Mouse (Mus musculus) bone marrow macrophage, adult 2 months (primary cell): ENCODE data around the gene Clcn3. TPM values are rescaled to one million over a fixed set of nuclear protein-coding genes. Genes with fewer than 3 reads are reported as not detected.
"Not testable (repeated sequence)": the region's sequence is repeated elsewhere in the genome, so short reads cannot be mapped to it uniquely, and the experiment has no call there.

Experiments used
- H3K27ac ChIP-seq: 2 replicates; pipeline ENCODE4 v1.5.1; 2012; ENCODE audit warnings: low read depth, low read length; ENCODE audit not compliant: insufficient read depth
- H3K4me1 ChIP-seq: 2 replicates; pipeline ENCODE4 v1.6.1; 2012; ENCODE audit warnings: low read length; ENCODE audit not compliant: control insufficient read depth, insufficient read depth
- H3K4me3 ChIP-seq: 2 replicates; pipeline ENCODE4 v1.5.1; 2012; ENCODE audit warnings: mild to moderate bottlenecking, low read length, moderate library complexity; ENCODE audit not compliant: insufficient read depth
- CTCF ChIP-seq: IDR thresholded peaks from 2 replicates; pipeline ENCODE4 v1.5.1; 2012; ENCODE audit warnings: low read depth, mild to moderate bottlenecking, low read length, moderate library complexity
- POLR2A ChIP-seq: IDR thresholded peaks from 2 replicates; pipeline ENCODE4 v1.6.1; 2012; ENCODE audit warnings: mild to moderate bottlenecking, low read depth, low read length, borderline replicate concordance
- polyA plus RNA-seq: library from polyadenylated mRNA; stranded (reverse); fragments of >200 nt; gene quantifications from 2 replicates; pipeline ENCODE4 v1.2.4, GENCODE M21; 2012; ENCODE audit not compliant: missing spikeins, insufficient read depth, insufficient read length

Gene Clcn3
- polyA plus RNA-seq, result 27.7 and 27.8 TPM in 2 replicates

DNA sequence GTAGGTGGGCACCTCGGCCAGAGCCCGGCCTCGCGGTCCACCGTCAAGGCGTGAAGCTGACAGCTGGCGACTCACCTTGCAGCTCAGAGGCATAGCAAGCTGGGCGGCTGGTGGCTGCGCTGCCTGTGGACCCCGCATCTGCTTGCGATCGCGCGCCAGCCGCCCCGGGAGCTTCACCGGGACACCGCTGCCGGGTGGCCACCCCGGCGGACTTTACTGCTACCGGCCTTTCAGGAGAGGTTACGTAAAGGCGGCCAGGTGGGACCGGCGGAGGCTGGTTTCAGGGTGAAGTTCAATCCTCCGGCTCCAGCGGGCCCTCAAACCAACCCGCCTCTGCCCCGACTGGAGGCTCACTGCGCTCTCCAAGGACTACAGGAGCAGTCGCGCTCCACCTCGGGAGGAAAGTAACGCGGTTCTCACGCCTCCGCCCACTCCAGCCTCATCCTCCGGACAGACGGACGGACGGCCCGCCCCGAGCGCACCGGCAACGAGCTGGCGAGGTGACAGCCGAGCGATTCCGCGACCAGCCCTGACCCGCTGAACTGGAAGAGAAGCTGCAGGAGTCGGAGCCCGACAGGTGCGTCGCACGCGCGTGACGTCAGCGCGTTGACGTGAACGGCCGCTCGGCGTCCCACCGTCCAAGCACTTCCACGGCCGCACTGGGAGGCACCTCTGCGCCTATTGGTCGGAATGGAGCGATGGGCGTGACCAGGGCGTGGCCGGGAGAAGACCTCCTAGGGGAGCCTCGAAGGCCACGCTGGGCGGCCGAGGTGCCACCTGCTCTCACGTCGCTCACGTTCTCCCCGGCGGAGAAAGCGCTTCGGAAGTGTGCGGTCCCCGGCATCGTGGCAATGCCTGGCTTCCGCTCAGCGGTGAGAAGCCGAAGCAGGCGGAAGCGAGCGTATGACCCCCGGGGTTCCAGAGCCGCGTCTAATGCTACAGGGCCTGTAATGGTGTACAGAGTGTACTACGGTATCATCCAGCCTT lies at the start of gene Clcn3:
TSS of gene Clcn3 (minus strand) at position 600 of the 987 bp plus-strand sequence.
- Histone ChIP-seq H3K27ac (peak within 1 kb of the TSS; percentile 63), H3K4me1 (peaks cover 12% of the 10 kb centered on the region), H3K4me3 (peak within 1 kb of the TSS; percentile 82)
- TF ChIP-seq CTCF (no peak), POLR2A (no peak)

DNA sequence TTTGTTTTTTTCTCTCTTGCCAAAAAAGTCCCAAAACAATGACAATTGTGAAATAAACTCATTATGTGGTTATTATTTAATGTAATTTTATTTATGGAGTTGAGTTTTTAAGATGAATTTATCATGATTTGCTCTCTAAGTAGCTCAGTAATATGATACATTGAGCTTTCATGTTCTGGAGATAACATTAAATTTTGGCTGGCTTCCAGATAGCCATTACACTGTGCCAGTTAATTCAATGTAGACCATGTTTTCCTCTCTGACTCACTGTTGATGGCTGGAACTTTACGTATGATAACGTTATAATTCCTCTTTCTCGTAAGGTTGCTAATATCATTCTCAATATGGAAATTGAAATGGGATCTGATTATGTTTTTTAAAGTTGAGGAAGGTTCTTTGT lies 13.4 kb upstream of the Clcn3 start:
- TF ChIP-seq CTCF (no peak), POLR2A (no peak)

GRCm38 (mm10) chr8:60993639-60993986 lies 10.5 kb upstream of the Clcn3 start:
- H3K4me3 ChIP-seq, result peak overlapping the region; percentile 96
- H3K4me1 ChIP-seq, result peaks cover 5% of the 10 kb centered on the region
- H3K27ac ChIP-seq, result peak overlapping the region; percentile 56; the same call in 1 of the 2 replicates
- TF ChIP-seq CTCF (no peak), POLR2A (no peak)

More for the DNA sequence above, 13.4 kb upstream of the Clcn3 start:
- Histone ChIP-seq H3K4me1 (peaks cover 5% of the 10 kb centered on the region), H3K27ac (no peak overlapping the region), H3K4me3 (no peak overlapping the region)

- Histone ChIP-seq H3K27ac (peak within 1 kb of the TSS; percentile 66), H3K4me1 (peaks cover 5% of the 10 kb centered on the region), H3K4me3 (peak within 1 kb of the TSS; percentile 96)
- TF ChIP-seq POLR2A (no peak), CTCF (no peak)
Observed at GRCm38 (mm10) chr8:60992910-60993638, 10.0 kb upstream of the Clcn3 start, which contains the start of gene Nek1. TSS of gene Nek1 (plus strand) at chr8:60993195.

DNA sequence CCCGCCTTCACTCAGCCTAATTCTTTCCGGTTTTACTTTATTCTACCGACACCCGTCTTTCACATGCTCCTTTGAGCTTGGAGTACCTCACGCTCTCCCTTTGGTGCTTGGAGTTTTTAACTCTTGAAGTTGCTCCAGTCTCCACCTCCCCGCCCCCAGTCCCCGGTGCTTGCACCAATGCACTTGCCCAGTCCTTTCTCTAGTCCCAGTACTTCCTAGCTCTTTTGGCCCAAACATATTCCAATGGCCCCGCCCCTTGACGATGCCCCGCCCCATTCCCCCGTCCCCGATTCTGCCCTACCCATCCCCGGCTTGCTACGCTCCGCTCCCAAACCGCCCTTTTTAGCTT lies 9.4 kb upstream of the Clcn3 start:
- Histone ChIP-seq H3K27ac (peak overlapping the region; percentile 66), H3K4me3 (peak overlapping the region; percentile 86), H3K4me1 (peaks cover 5% of the 10 kb centered on the region)
- TF ChIP-seq POLR2A, result no peak
- no peak for TF ChIP-seq CTCF

DNA sequence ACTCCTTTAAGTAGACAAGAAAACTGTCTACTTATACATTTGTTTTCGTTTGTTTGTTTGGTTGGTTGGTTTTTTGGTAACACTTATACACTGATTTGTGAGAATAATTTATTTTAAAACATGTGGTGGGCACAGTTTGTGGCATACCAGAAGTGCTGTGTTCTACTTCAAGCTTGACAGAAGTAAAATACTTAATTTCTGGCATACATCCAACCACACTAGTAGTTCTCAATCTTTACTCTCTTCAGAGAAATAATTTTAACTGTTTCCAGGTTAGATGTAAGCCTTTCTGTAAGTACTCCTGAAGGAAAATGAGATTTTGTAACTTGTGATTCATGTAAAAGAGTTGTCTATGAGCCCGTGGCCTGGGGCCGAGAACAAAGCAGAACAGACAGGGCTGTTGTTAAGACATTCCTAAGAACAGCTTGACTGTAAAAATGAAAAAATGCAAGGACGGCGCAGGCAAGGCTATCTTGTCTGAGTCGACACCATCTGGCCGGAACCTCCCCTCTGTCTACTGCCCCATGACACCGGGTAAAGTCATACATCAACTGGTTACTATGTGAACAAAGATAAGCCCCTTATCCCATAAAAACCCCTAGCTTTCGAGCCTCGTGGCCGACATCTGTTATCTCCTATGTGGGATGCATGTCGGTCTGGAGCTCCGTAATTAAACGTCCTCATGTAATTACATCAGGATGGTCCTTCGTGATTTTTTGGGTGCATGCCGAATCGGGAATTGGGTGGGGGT lies 1.3 kb upstream of the Clcn3 start:
- not testable (repeated sequence) for H3K4me1 ChIP-seq, H3K4me3 ChIP-seq, H3K27ac ChIP-seq

DNA sequence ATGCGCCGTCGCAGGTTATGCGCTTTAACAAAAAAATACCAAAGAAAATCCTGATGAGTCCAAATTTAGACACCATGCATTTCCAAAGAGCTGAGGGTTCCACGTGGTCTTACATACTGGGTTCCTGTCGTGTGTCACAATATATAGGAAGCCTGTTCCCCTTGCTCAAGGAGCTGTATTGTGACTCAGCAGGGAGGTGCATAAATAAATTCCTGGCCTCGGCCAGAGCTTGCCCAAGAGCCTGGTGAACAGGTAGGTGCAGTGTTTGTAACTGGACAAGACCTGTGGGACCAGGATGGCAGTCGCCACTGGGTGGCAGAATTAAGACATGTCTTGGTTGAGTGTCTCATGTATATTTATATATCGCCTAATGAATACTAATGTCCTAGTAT lies 584 bp upstream of the Clcn3 start:
- TF ChIP-seq CTCF (peak; percentile 69), POLR2A (no peak)
- Histone ChIP-seq H3K27ac (peak overlapping the region; percentile 63), H3K4me1 (peaks cover 11% of the 10 kb centered on the region), H3K4me3 (peak overlapping the region; percentile 82)

GRCm38 (mm10) chr8:60981388-60981787 lies 1.7 kb downstream of the Clcn3 start:
- Histone ChIP-seq H3K4me3 (peak overlapping the region; percentile 19), H3K4me1 (peaks cover 21% of the 10 kb centered on the region), H3K27ac (no peak overlapping the region)
- TF ChIP-seq POLR2A (no peak), CTCF (no peak)

GRCm38 (mm10) chr8:60978496-60978895 lies 4.6 kb downstream of the Clcn3 start:
- Histone ChIP-seq H3K27ac (no peak overlapping the region), H3K4me3 (no peak overlapping the region), H3K4me1 (peaks cover 30% of the 10 kb centered on the region)
- TF ChIP-seq CTCF (no peak), POLR2A (no peak)
